Mouse (Mus musculus) limb, embryonic 13.5 days (tissue): ENCODE results near the gene Sec62. TPM values are rescaled to one million over a fixed set of nuclear protein-coding genes. Genes with fewer than 3 reads are reported as not detected.

ENCODE experiments used
- ATAC-seq: fragments of 200-750 bp; cut with Nextera tagmentation; 2 replicates; pipeline ENCODE4 v1.8.0; 2017; ENCODE audit warnings: low read depth, moderate number of reproducible peaks, moderate TSS enrichment; ENCODE audit not compliant: low FRiP score
- H3K27ac ChIP-seq: fragments of 300-500 bp; sonication (generic); 2 replicates; pipeline ENCODE4 v1.5.1; 2015; ENCODE audit warnings: inconsistent platforms, mild to moderate bottlenecking, moderate library complexity
- H3K27me3 ChIP-seq: fragments of 300-500 bp; sonication (generic); 2 replicates; pipeline ENCODE4 v1.6.1; 2015; ENCODE audit warnings: mild to moderate bottlenecking, inconsistent platforms
- H3K36me3 ChIP-seq: fragments of 300-500 bp; sonication (generic); 2 replicates; pipeline ENCODE4 v1.6.1; 2015; ENCODE audit warnings: inconsistent platforms, mild to moderate bottlenecking, moderate library complexity
- H3K4me1 ChIP-seq: fragments of 300-500 bp; sonication (generic); 2 replicates; pipeline ENCODE4 v1.6.1; 2015; ENCODE audit warnings: inconsistent platforms
- H3K4me2 ChIP-seq: fragments of 300-500 bp; sonication (generic); replicated peaks from 2 replicates; pipeline ENCODE4 v1.6.1; 2015; ENCODE audit warnings: inconsistent platforms, mild to moderate bottlenecking, moderate library complexity
- H3K4me3 ChIP-seq: fragments of 300-500 bp; sonication (generic); 2 replicates; pipeline ENCODE4 v1.5.1; 2015; ENCODE audit warnings: moderate library complexity, mild to moderate bottlenecking, inconsistent platforms
- H3K9ac ChIP-seq: fragments of 300-500 bp; sonication (generic); 2 replicates; pipeline ENCODE4 v1.6.1; 2015; ENCODE audit warnings: mild to moderate bottlenecking, inconsistent platforms
- H3K9me3 ChIP-seq: fragments of 300-500 bp; sonication (generic); 2 replicates; pipeline ENCODE4 v1.6.1; 2016; ENCODE audit warnings: inconsistent platforms
- WGBS: fragments of 180-500 bp; shearing (Covaris S2); methylation state at CpG from one replicate; pipeline ENCODE4 v1.1.7; 2015; 5-methylcytosine and 5-hydroxymethylcytosine counted together
- polyA plus RNA-seq: library from polyadenylated mRNA; unstranded; fragments of >200 nt; fragmentation: Nextera tagmentation; extraction: Ambion mirVana; gene quantifications from 2 replicates; pipeline ENCODE4 v1.2.1, GENCODE M21; 2015

Sec62 gene
- polyA plus RNA-seq: 97.3 and 103 TPM in 2 replicates

GRCm38 (mm10) chr3:30792737-30793402, at the start of gene Sec62:
Gene Sec62 (plus strand): TSS chr3:30792875.
- peak within 1 kb of the TSS; percentile 74 for H3K4me2 ChIP-seq
- H3K4me1 ChIP-seq: no peaks in the 10 kb centered on the region
- peak within 1 kb of the TSS; percentile 97 for H3K27ac ChIP-seq
- H3K9me3 ChIP-seq: no peaks in the 10 kb centered on the region
- H3K36me3 ChIP-seq: no peaks in the 10 kb centered on the region
- WGBS: under 1% methylated on average over 62 of the region's 62 CpGs
- peak within 1 kb of the TSS; percentile 99 for H3K4me3 ChIP-seq
- peak within 1 kb of the TSS; percentile 98 for H3K9ac ChIP-seq
- no peaks in the 10 kb centered on the region for H3K27me3 ChIP-seq
- ATAC-seq: peak; percentile 98

DNA sequence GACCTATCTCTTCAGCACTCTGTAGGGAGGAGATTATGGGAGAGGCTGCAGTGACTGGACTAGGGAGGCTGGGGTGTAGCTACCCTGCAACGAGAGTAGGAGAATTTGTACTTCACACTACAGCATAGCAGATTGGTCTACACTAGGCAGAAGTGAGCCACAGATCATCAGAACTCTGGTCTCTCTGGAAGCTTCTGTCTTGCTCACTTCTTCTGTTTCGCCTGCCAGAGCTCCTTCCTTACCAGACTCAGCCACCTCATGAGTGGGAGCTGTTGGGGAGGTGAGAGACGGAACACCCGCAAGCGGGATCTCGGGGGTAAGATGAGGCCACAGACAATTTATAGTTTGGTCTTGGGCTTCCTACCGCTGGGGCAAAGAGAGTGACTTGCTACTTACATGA, 49.8 kb upstream of the Sec62 start:
- H3K4me3 ChIP-seq: no peak overlapping the region
- peaks cover 4% of the 10 kb centered on the region; the same call in 1 of the 2 replicates for H3K9me3 ChIP-seq
- no peaks in the 10 kb centered on the region for H3K27me3 ChIP-seq
- no peaks in the 10 kb centered on the region for H3K36me3 ChIP-seq
- no peak overlapping the region for H3K9ac ChIP-seq
- H3K27ac ChIP-seq: no peak overlapping the region
- H3K4me1 ChIP-seq: 0 out of 2 replicates have a peak, but pooled peaks cover 5% of the 10 kb centered on the region
- H3K4me2 ChIP-seq: no peak overlapping the region
- 91% methylated on average over 7 of the region's 7 CpGs for WGBS
- no peak for ATAC-seq

- 78% methylated on average over 7 of the region's 7 CpGs for WGBS
Observed at GRCm38 (mm10) chr3:30746006-30746405, 46.7 kb upstream of the Sec62 start, which contains the start of gene Samd7. Gene Samd7 (plus strand): TSS chr3:30746293.

DNA sequence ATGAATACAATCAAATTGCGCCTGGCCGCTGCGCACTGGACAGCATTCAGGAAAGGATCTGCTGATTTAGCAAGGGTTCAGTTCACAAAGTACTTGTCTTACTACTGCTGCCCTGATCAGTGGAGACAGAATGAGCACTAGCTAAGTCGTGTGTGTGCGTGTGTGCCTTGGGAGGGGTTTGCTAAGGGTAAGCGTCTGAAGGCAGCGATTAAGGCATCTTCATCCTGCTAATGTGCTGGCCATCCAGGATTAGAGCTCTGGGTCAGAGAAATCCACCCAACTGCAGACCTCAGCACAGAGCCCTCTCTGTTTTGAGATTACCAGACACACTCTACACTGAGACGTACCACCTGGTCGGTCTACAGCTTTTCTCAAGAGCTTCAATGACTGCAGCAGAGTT, 44.4 kb upstream of the Sec62 start:
- no peaks in the 10 kb centered on the region for H3K27me3 ChIP-seq
- 85% methylated on average over 9 of the region's 9 CpGs for WGBS
- no peak for ATAC-seq

More at GRCm38 (mm10) chr3:30746006-30746405, 46.7 kb upstream of the Sec62 start, which contains the start of gene Samd7:
- Histone ChIP-seq H3K27ac (no peak within 1 kb of the TSS), H3K36me3 (no peaks in the 10 kb centered on the region), H3K4me3 (no peak within 1 kb of the TSS), H3K27me3 (no peaks in the 10 kb centered on the region), H3K9me3 (peaks cover 4% of the 10 kb centered on the region; the same call in 1 of the 2 replicates), H3K4me2 (no peak within 1 kb of the TSS), H3K4me1 (no peaks in the 10 kb centered on the region), H3K9ac (no peak within 1 kb of the TSS)
- ATAC-seq: no peak

DNA sequence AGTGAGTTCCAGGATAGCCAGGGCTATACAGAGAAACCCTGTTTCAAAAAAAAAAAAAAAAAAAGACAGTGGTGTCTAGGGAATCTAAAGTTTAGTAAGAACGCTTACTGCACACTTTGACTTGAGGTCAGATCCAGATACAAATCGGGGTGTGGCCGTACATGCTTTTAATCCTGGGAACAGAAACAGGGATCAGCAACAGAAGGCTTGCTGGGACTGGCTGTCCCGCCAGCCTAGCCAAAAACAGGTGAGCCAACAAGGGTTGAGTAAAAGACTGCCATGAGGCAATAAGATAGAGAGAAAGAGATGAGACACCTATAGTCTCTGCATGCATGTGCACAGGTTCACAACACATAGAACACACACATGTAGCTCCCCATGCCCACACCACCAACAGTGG, 38.0 kb upstream of the Sec62 start:
- Histone ChIP-seq H3K4me1 (no peaks in the 10 kb centered on the region), H3K27ac (no peak overlapping the region), H3K9me3 (no peaks in the 10 kb centered on the region), H3K27me3 (no peaks in the 10 kb centered on the region), H3K4me2 (no peak overlapping the region), H3K36me3 (no peaks in the 10 kb centered on the region), H3K4me3 (no peak overlapping the region), H3K9ac (no peak overlapping the region)
- 86% methylated on average over 4 of the region's 4 CpGs for WGBS
- ATAC-seq: no peak

More for the DNA sequence above, 44.4 kb upstream of the Sec62 start:
- no peak overlapping the region for H3K4me3 ChIP-seq
- no peak overlapping the region for H3K9ac ChIP-seq
- H3K4me1 ChIP-seq: no peaks in the 10 kb centered on the region
- no peak overlapping the region for H3K27ac ChIP-seq
- H3K9me3 ChIP-seq: peaks cover 4% of the 10 kb centered on the region; the same call in 1 of the 2 replicates
- no peaks in the 10 kb centered on the region for H3K36me3 ChIP-seq
- no peak overlapping the region for H3K4me2 ChIP-seq

DNA sequence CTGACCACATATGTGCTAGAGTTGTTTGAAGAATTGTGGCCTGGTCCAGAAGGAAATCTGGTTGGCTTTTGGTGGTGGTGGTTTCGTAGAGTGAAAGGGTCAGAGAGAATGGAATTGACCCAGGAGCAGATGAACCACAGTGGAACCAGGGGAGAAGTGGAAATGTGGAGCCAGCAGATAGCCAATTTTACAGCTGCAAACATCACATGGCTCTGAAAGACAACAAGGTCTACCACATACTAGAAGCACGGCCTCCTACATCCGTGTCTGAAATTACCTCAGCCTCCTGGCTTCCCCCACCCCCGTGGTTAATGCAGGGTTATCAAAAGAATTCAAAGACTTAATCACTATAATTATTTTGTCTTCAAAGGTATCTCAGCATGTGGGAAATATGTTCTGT, 27.8 kb upstream of the Sec62 start:
- no peaks in the 10 kb centered on the region for H3K9me3 ChIP-seq
- H3K27ac ChIP-seq: no peak overlapping the region
- no peaks in the 10 kb centered on the region for H3K27me3 ChIP-seq
- no peaks in the 10 kb centered on the region for H3K36me3 ChIP-seq
- no peaks in the 10 kb centered on the region for H3K4me1 ChIP-seq
- 88% methylated on average over 4 of the region's 4 CpGs for WGBS
- H3K4me3 ChIP-seq: no peak overlapping the region
- H3K4me2 ChIP-seq: no peak overlapping the region
- no peak overlapping the region for H3K9ac ChIP-seq
- ATAC-seq: no peak

DNA sequence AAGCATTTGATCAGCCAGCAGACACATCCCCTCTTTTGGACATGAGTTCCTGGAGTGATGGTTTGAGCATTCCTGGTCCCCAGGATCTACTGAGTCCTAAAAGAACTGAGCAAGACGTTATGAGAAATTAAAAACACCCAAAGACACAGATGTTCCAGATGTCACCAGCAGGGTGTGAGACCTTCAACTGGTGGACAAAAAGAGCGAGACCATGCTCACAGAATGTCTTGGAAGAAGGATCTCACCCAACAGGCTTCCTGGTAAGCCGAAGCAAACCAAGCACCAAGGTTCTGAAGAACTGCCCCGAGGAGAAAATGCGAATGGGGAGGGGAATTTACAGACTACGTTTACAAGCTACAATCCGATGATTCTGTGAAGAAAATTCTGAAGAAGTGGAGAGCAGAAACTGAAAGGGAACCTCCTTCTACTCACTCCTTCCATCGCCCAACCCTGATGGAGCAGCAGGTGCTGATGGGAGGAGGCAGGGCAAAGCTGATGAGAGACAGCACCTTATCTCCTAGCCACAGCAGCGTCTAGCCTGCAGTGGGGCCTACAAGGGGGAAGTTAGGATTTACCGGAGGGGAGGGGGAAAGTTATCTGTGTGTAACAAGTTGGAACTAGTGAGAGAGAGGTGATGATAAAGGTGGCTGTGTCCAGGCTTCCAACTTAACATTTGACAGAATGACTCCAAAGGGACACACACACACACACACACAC, 27.2 kb upstream of the Sec62 start:
- no peak overlapping the region for H3K4me2 ChIP-seq
- 0 out of 2 replicates have a peak, but pooled peaks have one; percentile 71 for ATAC-seq
- no peaks in the 10 kb centered on the region for H3K9me3 ChIP-seq
- no peaks in the 10 kb centered on the region for H3K27me3 ChIP-seq
- H3K27ac ChIP-seq: no peak overlapping the region
- H3K4me1 ChIP-seq: no peaks in the 10 kb centered on the region
- 62% methylated on average over 10 of the region's 10 CpGs for WGBS
- no peak overlapping the region for H3K9ac ChIP-seq
- no peak overlapping the region for H3K4me3 ChIP-seq
- no peaks in the 10 kb centered on the region for H3K36me3 ChIP-seq

- Histone ChIP-seq H3K4me3 (no peak overlapping the region), H3K4me1 (no peaks in the 10 kb centered on the region), H3K9ac (no peak overlapping the region), H3K27ac (no peak overlapping the region), H3K4me2 (no peak overlapping the region), H3K27me3 (no peaks in the 10 kb centered on the region), H3K36me3 (no peaks in the 10 kb centered on the region), H3K9me3 (no peaks in the 10 kb centered on the region)
- 72% methylated on average over 7 of the region's 7 CpGs for WGBS
- no peak for ATAC-seq
Observed at GRCm38 (mm10) chr3:30766177-30766576, 26.5 kb upstream of the Sec62 start.

GRCm38 (mm10) chr3:30767271-30767670, 25.4 kb upstream of the Sec62 start:
- Histone ChIP-seq H3K27ac (no peak overlapping the region), H3K36me3 (no peaks in the 10 kb centered on the region), H3K9me3 (no peaks in the 10 kb centered on the region), H3K27me3 (no peaks in the 10 kb centered on the region), H3K4me3 (no peak overlapping the region), H3K4me2 (no peak overlapping the region), H3K9ac (no peak overlapping the region), H3K4me1 (no peaks in the 10 kb centered on the region)
- 88% methylated on average over 6 of the region's 6 CpGs for WGBS
- ATAC-seq: no peak

DNA sequence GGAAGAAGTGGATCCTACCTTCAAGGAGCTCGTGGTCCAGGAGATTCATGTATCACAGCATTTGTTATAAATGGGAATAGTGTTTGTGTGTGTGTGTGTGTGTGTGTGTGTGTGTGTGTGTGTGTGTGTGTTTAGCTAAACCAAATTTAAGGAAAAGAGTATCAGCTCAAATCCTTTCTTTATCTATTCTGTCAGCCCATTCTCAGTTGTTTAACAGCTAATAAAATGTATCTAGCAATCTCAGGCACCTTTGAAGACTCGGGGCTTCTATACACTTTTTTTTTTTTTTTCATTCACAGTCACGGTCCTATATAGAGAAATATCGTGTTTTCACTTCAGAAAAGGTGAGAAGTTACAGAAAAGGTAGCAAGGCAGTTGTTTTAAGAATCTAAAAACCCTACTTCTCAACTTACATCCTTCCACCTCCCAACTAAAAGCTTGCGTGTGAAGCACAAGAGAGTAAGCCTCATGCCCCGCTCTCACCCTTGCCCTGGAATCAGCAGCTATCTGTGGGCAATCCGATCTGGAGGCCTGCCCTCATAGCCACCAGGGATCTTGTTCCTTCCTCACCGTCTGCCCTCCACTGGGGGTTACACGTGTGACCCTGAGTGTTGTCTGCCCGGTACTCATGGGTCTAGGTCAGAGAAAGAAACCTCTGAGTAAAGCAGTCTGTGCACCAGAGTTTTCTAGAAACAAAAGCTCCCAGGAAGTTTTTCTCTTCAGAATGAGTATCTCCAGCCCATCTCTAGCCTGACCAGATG, 22.7 kb upstream of the Sec62 start:
- 58% methylated on average over 10 of the region's 10 CpGs for whole genome bisulfite sequencing
- Histone ChIP-seq H3K4me2 (no peak overlapping the region), H3K4me1 (no peaks in the 10 kb centered on the region), H3K9ac (no peak overlapping the region), H3K4me3 (no peak overlapping the region), H3K27ac (no peak overlapping the region), H3K36me3 (no peaks in the 10 kb centered on the region), H3K27me3 (no peaks in the 10 kb centered on the region), H3K9me3 (no peaks in the 10 kb centered on the region)
- no peak for ATAC-seq

DNA sequence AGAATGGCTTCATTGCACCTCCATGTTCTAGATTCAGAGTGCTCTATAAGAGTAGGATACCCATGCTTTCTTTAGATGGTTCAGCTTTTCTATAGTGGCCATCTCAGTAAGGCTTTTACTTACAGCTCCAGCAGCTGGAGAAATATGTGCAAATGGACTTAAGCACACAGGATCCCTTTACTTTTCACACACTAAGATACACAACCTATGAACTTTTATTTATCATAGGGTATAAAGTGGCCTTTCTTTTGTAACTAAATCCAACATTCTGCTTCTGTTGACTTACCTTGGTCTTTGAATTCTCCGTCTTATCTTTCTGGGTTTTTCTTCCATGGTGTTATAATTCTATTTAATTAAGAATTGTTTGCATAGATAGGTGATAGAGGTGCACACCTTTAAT, 21.1 kb upstream of the Sec62 start:
- WGBS: 91% methylated on average over 1 of the region's 1 CpGs
- H3K9ac ChIP-seq: no peak overlapping the region

DNA sequence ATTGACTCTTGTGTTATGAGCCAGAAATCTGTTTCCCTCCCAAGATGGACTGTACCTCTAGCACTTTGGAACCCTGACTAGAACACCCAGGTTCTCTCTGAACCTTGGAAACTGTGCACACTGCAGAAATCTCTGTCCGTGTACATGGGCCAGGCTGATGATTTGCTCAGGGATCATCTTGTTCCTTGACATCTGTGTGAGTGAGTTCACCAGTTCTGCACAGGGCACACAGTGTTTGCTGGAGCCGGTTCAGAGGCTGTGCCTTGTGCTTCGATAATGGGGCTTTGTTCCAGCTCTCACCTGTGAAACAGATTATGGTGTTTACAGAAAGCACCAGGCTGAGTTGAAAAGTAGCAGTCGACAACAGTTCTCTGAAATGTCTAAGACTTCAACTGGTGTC, 20.0 kb upstream of the Sec62 start:
- 54% methylated on average over 4 of the region's 4 CpGs for WGBS
- H3K4me3 ChIP-seq: no peak overlapping the region
- no peak overlapping the region for H3K27ac ChIP-seq
- H3K9ac ChIP-seq: no peak overlapping the region
- no peaks in the 10 kb centered on the region for H3K4me1 ChIP-seq
- H3K9me3 ChIP-seq: no peaks in the 10 kb centered on the region
- no peaks in the 10 kb centered on the region for H3K27me3 ChIP-seq
- no peaks in the 10 kb centered on the region for H3K36me3 ChIP-seq
- H3K4me2 ChIP-seq: no peak overlapping the region
- ATAC-seq: no peak

More for the DNA sequence above, 21.1 kb upstream of the Sec62 start:
- Histone ChIP-seq H3K27me3 (no peaks in the 10 kb centered on the region), H3K4me2 (no peak overlapping the region), H3K36me3 (no peaks in the 10 kb centered on the region), H3K27ac (no peak overlapping the region), H3K4me1 (no peaks in the 10 kb centered on the region), H3K9me3 (no peaks in the 10 kb centered on the region), H3K4me3 (no peak overlapping the region)
- ATAC-seq: no peak
